Mouse (Mus musculus): ENCODE results near the gene Dip2c. TPM values are rescaled to one million over a fixed set of nuclear protein-coding genes. Genes with fewer than 3 reads are reported as not detected.
A peak's percentile ranks its signal among the peaks of the same experiment; 100 is the strongest.

Dip2c gene
- polyA plus RNA-seq, 1 experiment: 8.4 TPM

DNA sequence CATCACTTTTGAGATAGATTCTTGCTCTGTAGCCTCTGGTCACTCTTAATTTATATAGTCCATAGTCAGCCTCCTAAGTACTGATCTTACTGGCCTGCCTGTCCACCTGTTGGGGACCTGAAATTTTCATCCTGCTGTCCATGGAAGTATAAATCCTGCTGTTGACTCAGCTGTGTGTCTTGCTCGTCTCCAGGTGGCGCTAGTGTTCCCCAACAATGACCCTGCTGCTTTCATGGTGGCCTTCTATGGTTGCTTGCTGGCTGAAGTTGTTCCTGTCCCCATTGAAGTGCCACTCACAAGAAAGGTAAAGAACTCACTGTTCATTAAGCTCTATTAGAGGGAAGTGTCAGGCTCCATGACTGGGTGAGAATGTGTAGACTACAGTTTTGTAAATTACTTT, 286.6 kb downstream of the Dip2c start:
- no peak overlapping the region for H3K9ac ChIP-seq (ENCODE audit: low read depth, poor library complexity, severe bottlenecking)
- TF ChIP-seq POLR2A (IDR thresholded peaks at IDR 0.05; ENCODE audit: insufficient read depth, low read length) (no peak), CTCF (IDR thresholded peaks at IDR 0.05; ENCODE audit: low read depth, low read length) (peak; percentile 81), EP300 (IDR thresholded peaks at IDR 0.05; ENCODE audit: insufficient read depth, low read depth, low read length) (no peak)
- no peaks in the 10 kb centered on the region for H3K4me1 ChIP-seq (ENCODE audit: control insufficient read depth, insufficient read depth, low read length)
- H3K27me3 ChIP-seq (ENCODE audit: control insufficient read depth, insufficient read depth, low read length, poor library complexity, severe bottlenecking): no peaks in the 10 kb centered on the region
- no peak overlapping the region for H3K27ac ChIP-seq (ENCODE audit: insufficient read depth, low read length)
- H3K9me3 ChIP-seq (replicated peaks; ENCODE audit: control insufficient read depth, insufficient read depth, low read length, poor library complexity, severe bottlenecking): no peaks in the 10 kb centered on the region
- no peaks in the 10 kb centered on the region for H3K36me3 ChIP-seq (ENCODE audit: control insufficient read depth, insufficient read depth, low read length, poor library complexity, severe bottlenecking)
- H3K4me3 ChIP-seq (ENCODE audit: low read depth, low read length): no peak overlapping the region

- no peaks in the 10 kb centered on the region for H3K27me3 ChIP-seq (ENCODE audit: control insufficient read depth, insufficient read depth, low read length, poor library complexity, severe bottlenecking)
- no peaks in the 10 kb centered on the region for H3K36me3 ChIP-seq (ENCODE audit: control insufficient read depth, insufficient read depth, low read length, poor library complexity, severe bottlenecking)
- no peak for TF ChIP-seq EP300 (IDR thresholded peaks at IDR 0.05; ENCODE audit: insufficient read depth, low read depth, low read length)
- no peak for TF ChIP-seq CTCF (IDR thresholded peaks at IDR 0.05; ENCODE audit: low read depth, low read length)
- no peak for TF ChIP-seq POLR2A (IDR thresholded peaks at IDR 0.05; ENCODE audit: insufficient read depth, low read length)
Observed at GRCm38 (mm10) chr13:9568852-9569251, 292.5 kb downstream of the Dip2c start.

DNA sequence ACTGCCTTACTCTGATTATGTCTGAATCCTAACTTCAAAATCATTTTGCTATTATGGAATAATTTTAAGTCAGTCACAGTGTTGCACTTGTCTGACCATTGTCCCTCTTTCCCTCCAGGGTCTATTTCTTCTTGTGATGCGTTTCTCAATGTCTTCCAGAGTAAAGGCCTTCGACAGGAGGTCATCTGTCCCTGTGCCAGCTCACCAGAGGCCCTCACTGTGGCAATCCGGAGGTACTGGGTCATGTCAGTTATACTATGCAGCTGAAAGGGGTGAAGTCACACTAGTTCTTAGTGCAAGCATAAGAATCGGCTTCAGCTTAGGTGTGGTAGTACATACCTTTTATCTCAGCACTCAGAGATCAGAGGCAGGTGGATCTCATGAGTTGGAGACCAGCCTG, 300.4 kb downstream of the Dip2c start:
- Histone ChIP-seq H3K4me1 (ENCODE audit: control insufficient read depth, insufficient read depth, low read length) (no peaks in the 10 kb centered on the region), H3K36me3 (ENCODE audit: control insufficient read depth, insufficient read depth, low read length, poor library complexity, severe bottlenecking) (no peaks in the 10 kb centered on the region), H3K4me3 (ENCODE audit: low read depth, low read length) (no peak overlapping the region), H3K27ac (ENCODE audit: insufficient read depth, low read length) (no peak overlapping the region), H3K27me3 (ENCODE audit: control insufficient read depth, insufficient read depth, low read length, poor library complexity, severe bottlenecking) (no peaks in the 10 kb centered on the region), H3K9me3 (replicated peaks; ENCODE audit: control insufficient read depth, insufficient read depth, low read length, poor library complexity, severe bottlenecking) (no peaks in the 10 kb centered on the region), H3K9ac (ENCODE audit: low read depth, poor library complexity, severe bottlenecking) (no peak overlapping the region)
- TF ChIP-seq EP300 (IDR thresholded peaks at IDR 0.05; ENCODE audit: insufficient read depth, low read depth, low read length): no peak
- no peak for TF ChIP-seq POLR2A (IDR thresholded peaks at IDR 0.05; ENCODE audit: insufficient read depth, low read length)
- no peak for TF ChIP-seq CTCF (IDR thresholded peaks at IDR 0.05; ENCODE audit: low read depth, low read length)

More at GRCm38 (mm10) chr13:9568852-9569251, 292.5 kb downstream of the Dip2c start:
- H3K4me1 ChIP-seq (ENCODE audit: control insufficient read depth, insufficient read depth, low read length): no peaks in the 10 kb centered on the region
- no peaks in the 10 kb centered on the region for H3K9me3 ChIP-seq (replicated peaks; ENCODE audit: control insufficient read depth, insufficient read depth, low read length, poor library complexity, severe bottlenecking)
- H3K9ac ChIP-seq (ENCODE audit: low read depth, poor library complexity, severe bottlenecking): no peak overlapping the region
- H3K4me3 ChIP-seq (ENCODE audit: low read depth, low read length): no peak overlapping the region
- H3K27ac ChIP-seq (ENCODE audit: insufficient read depth, low read length): no peak overlapping the region

- no peak overlapping the region for H3K9ac ChIP-seq (ENCODE audit: low read depth, poor library complexity, severe bottlenecking)
- H3K4me3 ChIP-seq (ENCODE audit: low read depth, low read length): no peak overlapping the region
- no peaks in the 10 kb centered on the region for H3K4me1 ChIP-seq (ENCODE audit: control insufficient read depth, insufficient read depth, low read length)
- no peaks in the 10 kb centered on the region for H3K36me3 ChIP-seq (ENCODE audit: control insufficient read depth, insufficient read depth, low read length, poor library complexity, severe bottlenecking)
- no peaks in the 10 kb centered on the region for H3K9me3 ChIP-seq (replicated peaks; ENCODE audit: control insufficient read depth, insufficient read depth, low read length, poor library complexity, severe bottlenecking)
- H3K27me3 ChIP-seq (ENCODE audit: control insufficient read depth, insufficient read depth, low read length, poor library complexity, severe bottlenecking): no peaks in the 10 kb centered on the region
- H3K27ac ChIP-seq (ENCODE audit: insufficient read depth, low read length): no peak overlapping the region
- TF ChIP-seq EP300 (IDR thresholded peaks at IDR 0.05; ENCODE audit: insufficient read depth, low read depth, low read length): no peak
- no peak for TF ChIP-seq POLR2A (IDR thresholded peaks at IDR 0.05; ENCODE audit: insufficient read depth, low read length)
- no peak for TF ChIP-seq CTCF (IDR thresholded peaks at IDR 0.05; ENCODE audit: low read depth, low read length)
Observed at GRCm38 (mm10) chr13:9578456-9578855, 302.1 kb downstream of the Dip2c start.

- Histone ChIP-seq H3K27me3 (ENCODE audit: control insufficient read depth, insufficient read depth, low read length, poor library complexity, severe bottlenecking) (no peaks in the 10 kb centered on the region), H3K36me3 (ENCODE audit: control insufficient read depth, insufficient read depth, low read length, poor library complexity, severe bottlenecking) (no peaks in the 10 kb centered on the region), H3K4me1 (ENCODE audit: control insufficient read depth, insufficient read depth, low read length) (no peaks in the 10 kb centered on the region), H3K27ac (ENCODE audit: insufficient read depth, low read length) (no peak overlapping the region), H3K4me3 (ENCODE audit: low read depth, low read length) (no peak overlapping the region), H3K9ac (ENCODE audit: low read depth, poor library complexity, severe bottlenecking) (no peak overlapping the region), H3K9me3 (replicated peaks; ENCODE audit: control insufficient read depth, insufficient read depth, low read length, poor library complexity, severe bottlenecking) (no peaks in the 10 kb centered on the region)
- TF ChIP-seq CTCF (IDR thresholded peaks at IDR 0.05; ENCODE audit: low read depth, low read length) (no peak), EP300 (IDR thresholded peaks at IDR 0.05; ENCODE audit: insufficient read depth, low read depth, low read length) (no peak), POLR2A (IDR thresholded peaks at IDR 0.05; ENCODE audit: insufficient read depth, low read length) (no peak)
Observed at GRCm38 (mm10) chr13:9581821-9582220, 305.5 kb downstream of the Dip2c start.

DNA sequence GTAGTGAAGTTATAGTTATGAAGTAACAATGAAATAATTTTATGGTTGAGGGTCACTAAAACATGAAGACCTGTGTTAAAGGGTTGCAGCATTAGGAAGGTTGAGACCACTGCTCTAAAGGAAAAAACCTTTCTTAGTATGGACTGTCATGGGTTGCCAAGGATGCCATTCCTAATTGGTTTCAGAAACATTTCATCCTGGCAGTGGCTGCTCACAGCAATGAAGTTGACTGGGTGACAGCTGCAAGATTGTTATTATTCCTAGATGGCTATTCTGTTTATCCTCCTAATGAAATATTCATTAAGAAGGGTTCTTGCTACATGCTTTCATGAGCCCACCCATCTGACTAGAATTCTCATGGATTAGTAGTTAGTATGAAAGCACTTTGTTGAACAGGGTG, 307.3 kb downstream of the Dip2c start:
- Histone ChIP-seq H3K4me1 (ENCODE audit: control insufficient read depth, insufficient read depth, low read length) (no peaks in the 10 kb centered on the region), H3K27ac (ENCODE audit: insufficient read depth, low read length) (no peak overlapping the region), H3K27me3 (ENCODE audit: control insufficient read depth, insufficient read depth, low read length, poor library complexity, severe bottlenecking) (no peaks in the 10 kb centered on the region), H3K9ac (ENCODE audit: low read depth, poor library complexity, severe bottlenecking) (no peak overlapping the region), H3K4me3 (ENCODE audit: low read depth, low read length) (no peak overlapping the region), H3K36me3 (ENCODE audit: control insufficient read depth, insufficient read depth, low read length, poor library complexity, severe bottlenecking) (no peaks in the 10 kb centered on the region), H3K9me3 (replicated peaks; ENCODE audit: control insufficient read depth, insufficient read depth, low read length, poor library complexity, severe bottlenecking) (no peaks in the 10 kb centered on the region)
- TF ChIP-seq POLR2A (IDR thresholded peaks at IDR 0.05; ENCODE audit: insufficient read depth, low read length) (no peak), EP300 (IDR thresholded peaks at IDR 0.05; ENCODE audit: insufficient read depth, low read depth, low read length) (no peak), CTCF (IDR thresholded peaks at IDR 0.05; ENCODE audit: low read depth, low read length) (no peak)
